Comparison of ENCODE assay signal across 13 mouse cellular contexts in genomic region chr11:114501869-114502540, GRCm38 (mm10).
DNase-seq lines count a peak whose midpoint lies in the region; ATAC-seq and TF ChIP-seq lines count a peak whose summit lies in the region.
"Had no signal": no experiment of that assay in that cellular context is flagged by ENCODE, and none has a peak within 500 bp of the region (broad histone marks: within the 10 kb centered on the region; RNA-seq: fewer than 3 reads in every experiment).

No protein-coding gene starts in this region.

- no peak overlapping the region for H3K4me2 ChIP-seq in forebrain, postnatal 0 days (ENCODE audit: low read depth)
- no peak overlapping the region for H3K4me2 ChIP-seq in forebrain, embryonic 12.5 days
- H3K4me2 ChIP-seq: hindbrain, embryonic 15.5 days had no signal

- TF ChIP-seq POLR2A in cerebellum, adult 2 months (IDR thresholded peaks at IDR 0.05; ENCODE audit: borderline replicate concordance, insufficient read depth, low read length) = peak; percentile 58; the same call in 1 of the 2 replicates

- H3K27me3 ChIP-seq in forebrain, postnatal 0 days (ENCODE audit: insufficient read depth, low read length) = no peaks in the 10 kb centered on the region
- H3K27me3 ChIP-seq in forebrain, embryonic 12.5 days = no peaks in the 10 kb centered on the region
- peaks cover 71% of the 10 kb centered on the region for H3K27me3 ChIP-seq in megakaryocyte, embryonic 14.5 days (replicated peaks)
- H3K27me3 ChIP-seq in cerebellum, adult 2 months (ENCODE audit: control insufficient read depth, insufficient read depth, low read length) = no peaks in the 10 kb centered on the region

- 55% methylated on average over 5 of the region's 5 CpGs for WGBS in forebrain, postnatal 0 days
- 41% methylated on average over 5 of the region's 5 CpGs for WGBS in forebrain, embryonic 12.5 days
- WGBS in cerebellum, adult 2 months = 6% methylated on average over 5 of the region's 5 CpGs

- no peak overlapping the region for H3K27ac ChIP-seq in forebrain, postnatal 0 days (ENCODE audit: low read depth, low read length)
- H3K27ac ChIP-seq in forebrain, embryonic 12.5 days = no peak overlapping the region; the same call in 1 of the 2 replicates
- peak overlapping the region; percentile 97 for H3K27ac ChIP-seq in cerebellum, adult 2 months (ENCODE audit: insufficient read depth, low read length)
- H3K27ac ChIP-seq: hindbrain, embryonic 15.5 days had no signal

- no peak overlapping the region for H3K9ac ChIP-seq in forebrain, postnatal 0 days
- H3K9ac ChIP-seq in forebrain, embryonic 12.5 days = no peak overlapping the region
- H3K9ac ChIP-seq: hindbrain, embryonic 15.5 days had no signal

- no peak for TF ChIP-seq CTCF in forebrain, postnatal 0 days (IDR thresholded peaks at IDR 0.05; ENCODE audit: low read depth)
- TF ChIP-seq CTCF in cerebellum, adult 2 months (IDR thresholded peaks at IDR 0.05; ENCODE audit: borderline replicate concordance, insufficient read depth, low read depth, low read length) = no peak

- no peaks in the 10 kb centered on the region for H3K9me3 ChIP-seq in forebrain, postnatal 0 days (ENCODE audit: low read length)
- H3K9me3 ChIP-seq in forebrain, embryonic 12.5 days = no peaks in the 10 kb centered on the region
- H3K9me3 ChIP-seq in megakaryocyte, embryonic 14.5 days = peaks cover 37% of the 10 kb centered on the region
- H3K9me3 ChIP-seq: embryonic facial prominence, embryonic 10.5 days; hindbrain, embryonic 15.5 days had no signal

- no peaks in the 10 kb centered on the region for H3K36me3 ChIP-seq in forebrain, postnatal 0 days (ENCODE audit: insufficient read depth)
- no peaks in the 10 kb centered on the region for H3K36me3 ChIP-seq in forebrain, embryonic 12.5 days (replicated peaks)
- no peaks in the 10 kb centered on the region for H3K36me3 ChIP-seq in megakaryocyte, embryonic 14.5 days (replicated peaks; ENCODE audit: low read length)
- H3K36me3 ChIP-seq: embryonic facial prominence, embryonic 10.5 days; hindbrain, embryonic 15.5 days had no signal

- ATAC-seq in forebrain, postnatal 0 days = peak; percentile 38; the same call in 1 of the 2 replicates
- ATAC-seq in forebrain, embryonic 12.5 days (ENCODE audit: low FRiP score) = no peak
- ATAC-seq in megakaryocyte, adult 5-6 weeks (ENCODE audit: poor library complexity, severe bottlenecking) = no peak
- ATAC-seq: CD4-positive, CD25-positive, alpha-beta regulatory T cell, adult 4 months had no signal

- H3K4me1 ChIP-seq in forebrain, postnatal 0 days (ENCODE audit: insufficient read depth) = 0 out of 2 replicates have a peak, but pooled peaks cover 9% of the 10 kb centered on the region
- peaks cover 13% of the 10 kb centered on the region for H3K4me1 ChIP-seq in forebrain, embryonic 12.5 days
- H3K4me1 ChIP-seq in megakaryocyte, embryonic 14.5 days = peaks cover 23% of the 10 kb centered on the region
- peaks cover 33% of the 10 kb centered on the region for H3K4me1 ChIP-seq in cerebellum, adult 2 months (ENCODE audit: control insufficient read depth, insufficient read depth, low read length)

- no peak for DNase-seq in forebrain, postnatal 0 days
- peak; percentile 89 to 98 for DNase-seq in cerebellum, adult 2 months
- DNase-seq in left cerebral cortex, postnatal 36 days (ENCODE audit: low spot score in 2 of 2) = peak; percentile 44 to 58
- DNase-seq in spleen, adult 12 weeks (ENCODE audit: low spot score) = no peak
- DNase-seq in heart, adult 18-20 months = no peak
- DNase-seq: kidney, postnatal 10 days had no signal

- no peak overlapping the region for H3K4me3 ChIP-seq in forebrain, postnatal 0 days (ENCODE audit: low read depth, low read length)
- H3K4me3 ChIP-seq in forebrain, embryonic 12.5 days (replicated peaks) = no peak overlapping the region
- peak overlapping the region; percentile 20 for H3K4me3 ChIP-seq in megakaryocyte, embryonic 14.5 days (replicated peaks)
- no peak overlapping the region for H3K4me3 ChIP-seq in cerebellum, adult 2 months (replicated peaks; ENCODE audit: insufficient read depth, low read depth, low read length)
- H3K4me3 ChIP-seq: embryonic facial prominence, embryonic 10.5 days; hindbrain, embryonic 15.5 days; myocyte had no signal

- intact Hi-C loops in left cerebral cortex, postnatal 36 days (cut with DNase I) = no loop called here

Comparison
In these comparisons a context has a peak if more than half of its experiments do, and no peak if none do; other contexts are left out.
1. DNase-seq: peak in cerebellum, adult 2 months (2 of 2) and left cerebral cortex, postnatal 36 days (2 of 2); none in forebrain, postnatal 0 days (single experiment), spleen, adult 12 weeks (single experiment) and heart, adult 18-20 months (0 of 2).